Mouse (Mus musculus) brown adipose tissue, adult 24 weeks (tissue): ENCODE data around the gene Akap6. TPM values are rescaled to one million over a fixed set of nuclear protein-coding genes. Genes with fewer than 3 reads are reported as not detected.
A peak's percentile ranks its signal among the peaks of the same experiment; 100 is the strongest.

Source experiments
- H3K27ac ChIP-seq: fragments of 200-500 bp; replicated peaks from 2 replicates; pipeline ENCODE4 v1.5.1; 2012; ENCODE audit warnings: low read depth, mild to moderate bottlenecking, low read length
- H3K4me1 ChIP-seq: fragments of 200-500 bp; 2 replicates; pipeline ENCODE4 v1.6.1; 2012; ENCODE audit warnings: low read length, mixed read lengths; ENCODE audit not compliant: control insufficient read depth, insufficient read depth, insufficient read length
- H3K4me3 ChIP-seq: fragments of 200-500 bp; 2 replicates; pipeline ENCODE4 v1.5.1; 2012; ENCODE audit warnings: low read depth, mild to moderate bottlenecking, low read length, moderate library complexity; ENCODE audit not compliant: insufficient read depth
- polyA plus RNA-seq: library from polyadenylated mRNA; stranded (reverse); fragments of >200 nt; gene quantifications from 2 replicates; pipeline ENCODE4 v1.2.4, GENCODE M21; 2012; ENCODE audit not compliant: missing spikeins, insufficient read depth, insufficient read length

Gene Akap6
- polyA plus RNA-seq, 1 experiment, result 0.48 TPM

- H3K4me3 ChIP-seq, result peak overlapping the region; percentile 8
- peaks cover 12% of the 10 kb centered on the region for H3K4me1 ChIP-seq
- H3K27ac ChIP-seq, result peak overlapping the region; percentile 18; the same call in 1 of the 2 replicates
These were observed 136.8 kb downstream of the Akap6 start for GRCm38 (mm10) chr12:52835914-52836546.

DNA sequence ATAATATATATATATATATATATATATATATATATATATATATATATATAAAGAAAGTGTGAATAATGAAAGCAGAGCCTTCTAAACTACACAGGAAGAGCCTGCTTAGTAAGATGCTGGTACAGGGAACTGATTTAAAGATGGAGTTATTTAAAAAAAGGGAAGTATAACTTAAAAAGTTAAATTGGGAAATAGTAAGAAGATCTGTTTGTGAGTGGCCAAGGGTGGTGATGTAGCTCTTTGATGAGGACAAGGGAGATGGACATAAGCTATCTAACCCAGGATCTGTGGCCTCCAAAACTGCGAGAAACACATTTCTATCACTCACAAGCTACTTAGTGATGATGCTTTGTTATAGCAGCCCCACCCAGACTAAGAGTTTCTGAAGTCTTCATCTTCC, 146.8 kb downstream of the Akap6 start:
- peaks cover 4% of the 10 kb centered on the region for H3K4me1 ChIP-seq
- H3K27ac ChIP-seq, result no peak overlapping the region
- H3K4me3 ChIP-seq, result no peak overlapping the region

- Histone ChIP-seq H3K27ac (no peak overlapping the region), H3K4me1 (peaks cover 8% of the 10 kb centered on the region), H3K4me3 (no peak overlapping the region)
These were observed 147.8 kb downstream of the Akap6 start for GRCm38 (mm10) chr12:52847020-52847419.

DNA sequence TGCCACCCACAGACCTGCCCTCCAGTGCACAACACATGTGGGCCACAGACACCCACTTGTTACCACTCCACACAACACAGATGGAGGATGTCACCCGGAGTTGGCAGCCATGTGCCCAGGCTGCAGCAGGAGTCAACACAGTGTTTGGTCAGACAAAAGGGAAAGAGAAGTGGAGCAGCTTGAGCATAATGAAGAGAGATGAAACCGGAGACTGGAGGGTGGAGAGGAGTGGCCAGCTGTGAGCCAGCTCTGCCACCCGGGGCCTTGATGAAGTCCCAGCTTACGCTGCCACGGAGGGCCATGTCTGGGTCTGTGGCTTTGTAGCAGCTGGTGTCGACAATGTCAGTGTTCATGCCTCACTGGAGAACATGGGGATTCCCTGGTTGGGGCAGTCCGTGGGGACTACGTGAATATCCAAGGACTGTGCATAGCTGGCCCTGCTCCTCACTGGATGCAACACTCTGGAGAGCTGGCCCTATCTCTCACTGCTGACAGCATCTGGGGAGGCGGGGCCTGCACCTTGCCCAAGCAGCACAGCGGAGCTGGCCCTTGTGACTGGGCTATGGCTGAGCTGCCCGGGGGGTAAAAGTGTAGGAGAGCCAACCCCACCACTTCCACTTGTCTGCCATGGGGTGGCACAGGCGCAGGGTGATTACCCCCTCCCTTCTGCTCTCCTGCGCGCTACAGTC, 148.8 kb downstream of the Akap6 start:
- no peak overlapping the region for H3K4me3 ChIP-seq

DNA sequence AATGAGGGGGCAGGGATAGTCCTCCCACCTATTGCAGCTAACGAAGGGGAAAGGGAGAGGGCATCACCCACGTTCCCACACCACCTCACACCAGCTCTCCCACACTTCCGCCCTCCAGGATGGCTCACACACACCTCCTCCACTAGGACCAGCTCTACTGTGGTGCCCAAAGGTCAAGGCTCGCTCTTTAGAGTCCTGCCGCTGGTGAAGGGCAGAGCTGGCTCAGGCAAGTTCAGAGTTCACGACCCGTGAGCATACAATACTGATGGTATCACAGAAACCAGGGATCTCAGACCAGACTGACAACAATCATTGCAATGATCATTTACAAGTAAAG, 149.3 kb downstream of the Akap6 start:
- Histone ChIP-seq H3K27ac (no peak overlapping the region), H3K4me3 (no peak overlapping the region), H3K4me1 (peaks cover 8% of the 10 kb centered on the region)

More for the DNA sequence above, 148.8 kb downstream of the Akap6 start:
- H3K27ac ChIP-seq, result no peak overlapping the region
- H3K4me1 ChIP-seq, result peaks cover 8% of the 10 kb centered on the region

GRCm38 (mm10) chr12:52849297-52849696, 150.1 kb downstream of the Akap6 start:
- Histone ChIP-seq H3K4me3 (no peak overlapping the region), H3K27ac (no peak overlapping the region), H3K4me1 (peaks cover 8% of the 10 kb centered on the region)

DNA sequence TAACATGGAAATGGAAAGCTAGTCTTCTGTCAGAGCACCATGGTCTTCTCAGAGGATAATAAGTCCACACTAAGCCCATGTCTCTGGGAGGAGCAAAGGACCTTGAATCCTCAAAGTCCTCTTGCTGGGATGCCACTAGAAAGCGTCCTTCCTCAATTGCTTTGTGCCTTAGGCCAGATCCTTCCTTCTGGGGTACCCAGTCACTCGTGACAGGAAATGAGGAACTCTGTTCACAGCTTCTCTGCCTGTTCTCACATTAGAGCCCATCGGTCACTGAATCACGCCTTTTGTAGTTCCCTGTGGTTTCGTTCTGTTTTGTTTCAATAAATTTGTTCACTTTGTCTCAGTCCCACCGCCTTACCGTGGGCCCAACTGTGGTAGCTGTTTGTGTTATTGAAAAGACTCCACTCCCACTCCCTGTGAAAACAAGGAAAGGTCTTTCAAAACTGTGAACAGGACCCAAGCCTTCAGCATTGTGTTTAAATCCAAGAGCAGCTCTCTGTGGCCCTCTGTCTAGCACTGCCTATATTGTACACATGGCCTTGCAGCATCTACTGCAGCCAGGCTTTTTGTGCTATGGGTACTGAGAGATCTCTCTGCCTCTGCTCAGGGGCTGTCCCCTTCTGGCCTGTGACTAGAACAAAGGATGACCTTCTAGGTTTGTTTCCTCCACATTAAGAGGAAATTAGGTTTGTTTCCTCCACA, 151.3 kb downstream of the Akap6 start:
- peak overlapping the region; percentile 49 for H3K27ac ChIP-seq
- H3K4me1 ChIP-seq, result peaks cover 8% of the 10 kb centered on the region

DNA sequence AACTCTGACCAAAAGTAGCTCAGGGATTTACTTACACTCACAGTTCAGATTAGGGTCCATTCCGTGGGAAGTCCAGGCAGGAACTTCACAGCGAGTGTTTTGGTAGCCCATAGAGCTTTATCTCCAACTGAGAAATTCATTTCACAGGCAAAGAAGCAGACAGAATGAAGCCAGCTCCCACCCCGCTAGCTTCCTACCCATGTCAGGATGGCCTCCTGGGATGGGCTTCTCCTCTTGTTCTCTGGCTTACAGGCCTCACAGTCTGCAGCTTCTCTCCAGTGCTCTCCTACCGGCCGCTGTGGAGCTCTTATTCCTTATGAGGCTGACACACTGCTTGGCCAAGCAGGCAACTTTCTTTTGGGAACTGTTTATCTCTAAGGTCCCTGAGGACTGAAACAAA, 152.0 kb downstream of the Akap6 start:
- peak overlapping the region; percentile 59 for H3K27ac ChIP-seq
- H3K4me3 ChIP-seq, result no peak overlapping the region
- H3K4me1 ChIP-seq, result peaks cover 8% of the 10 kb centered on the region

More for the DNA sequence above, 151.3 kb downstream of the Akap6 start:
- H3K4me3 ChIP-seq, result no peak overlapping the region

DNA sequence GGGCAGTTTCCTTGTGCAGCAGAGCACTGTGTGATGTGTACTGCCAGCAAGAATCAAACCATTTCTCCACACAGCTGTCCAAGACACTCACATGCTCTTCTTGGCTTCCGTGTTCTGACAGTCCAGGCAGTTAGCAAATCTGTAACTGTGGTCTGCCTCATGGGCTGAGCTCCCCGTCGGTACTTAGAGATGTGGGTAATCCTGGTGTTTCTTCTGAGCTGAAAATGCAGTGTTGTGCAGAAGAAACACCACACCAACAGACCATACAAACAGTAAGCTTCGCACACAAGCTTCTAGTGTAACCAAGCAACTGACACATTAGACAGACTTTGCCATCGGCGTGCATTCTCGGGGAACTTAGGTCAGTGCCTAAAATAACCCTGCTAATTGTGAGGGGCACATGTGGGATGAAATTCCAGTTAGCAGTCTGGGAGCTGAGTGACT, 155.1 kb downstream of the Akap6 start:
- Histone ChIP-seq H3K4me3 (no peak overlapping the region), H3K4me1 (peaks cover 8% of the 10 kb centered on the region), H3K27ac (no peak overlapping the region)

- Histone ChIP-seq H3K4me3 (no peak overlapping the region), H3K4me1 (peaks cover 3% of the 10 kb centered on the region), H3K27ac (no peak overlapping the region)
These were observed 156.9 kb downstream of the Akap6 start for GRCm38 (mm10) chr12:52856104-52856503.

DNA sequence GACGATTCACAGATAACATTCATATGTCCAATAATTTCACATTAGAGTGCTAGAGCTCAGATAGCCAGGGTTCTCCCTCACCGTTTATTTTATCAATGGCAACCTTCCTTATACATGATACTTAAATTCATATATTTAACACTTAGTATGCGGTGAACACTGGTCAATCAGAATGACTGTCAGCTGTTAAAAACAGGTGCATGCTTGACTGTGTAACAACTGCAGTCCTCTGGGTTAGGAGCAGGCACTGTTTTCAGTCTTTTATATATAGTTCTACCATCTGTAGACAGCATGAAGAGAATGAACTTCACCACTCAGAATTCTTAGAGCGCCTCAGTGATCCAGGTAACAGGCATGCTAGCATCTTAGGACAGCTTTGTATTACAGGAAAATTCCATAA, 158.1 kb downstream of the Akap6 start:
- no peak overlapping the region for H3K27ac ChIP-seq
- H3K4me3 ChIP-seq, result no peak overlapping the region
- no peaks in the 10 kb centered on the region for H3K4me1 ChIP-seq

DNA sequence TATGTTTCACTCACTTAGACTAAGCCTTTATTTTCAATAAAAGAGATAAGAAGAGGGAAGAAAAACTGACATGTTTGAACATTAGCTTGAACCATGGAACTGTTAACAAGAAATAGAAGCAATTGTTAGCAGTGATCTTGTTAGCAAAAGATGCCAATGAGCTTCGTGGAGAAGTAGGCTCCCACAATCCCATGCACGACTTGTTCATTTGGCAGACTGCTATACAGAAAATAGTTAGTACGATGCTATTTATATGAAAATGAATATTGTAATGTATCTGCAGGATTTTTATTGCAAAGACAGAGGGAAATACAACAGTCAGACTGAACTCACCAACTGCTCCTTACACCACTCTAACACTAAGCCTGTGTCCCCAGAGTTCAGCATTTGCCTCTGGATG, 162.7 kb downstream of the Akap6 start:
- Histone ChIP-seq H3K27ac (no peak overlapping the region), H3K4me1 (no peaks in the 10 kb centered on the region), H3K4me3 (no peak overlapping the region)

- H3K27ac ChIP-seq, result no peak overlapping the region; the same call in 1 of the 2 replicates
- H3K4me1 ChIP-seq, result no peaks in the 10 kb centered on the region
- H3K4me3 ChIP-seq, result no peak overlapping the region
These were observed 168.9 kb downstream of the Akap6 start for GRCm38 (mm10) chr12:52868000-52868624.

DNA sequence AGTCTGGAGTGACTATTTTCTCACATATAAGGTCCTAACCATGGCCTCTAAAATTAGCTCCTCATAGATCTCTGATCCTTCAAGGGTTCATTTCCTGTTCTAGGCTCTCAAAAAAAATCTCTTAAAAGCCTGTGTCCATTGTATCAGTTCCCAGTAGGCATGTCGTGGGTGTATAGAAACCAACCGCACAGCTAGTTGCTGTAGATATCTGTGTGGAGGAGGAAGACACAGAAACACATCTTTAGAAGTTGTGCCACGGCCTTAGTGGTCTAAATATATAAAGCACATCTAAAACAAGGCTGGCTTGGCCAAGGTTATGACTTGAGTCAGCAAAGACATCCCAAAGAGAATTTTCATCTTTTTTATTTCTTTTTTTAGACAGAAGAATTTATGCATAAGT, 172.4 kb downstream of the Akap6 start:
- peaks cover 7% of the 10 kb centered on the region for H3K4me1 ChIP-seq
- H3K27ac ChIP-seq, result no peak overlapping the region
- H3K4me3 ChIP-seq, result no peak overlapping the region

GRCm38 (mm10) chr12:52874332-52874923, 175.2 kb downstream of the Akap6 start:
- peak overlapping the region; percentile 98 for H3K27ac ChIP-seq
- no peak overlapping the region for H3K4me3 ChIP-seq
- H3K4me1 ChIP-seq, result peaks cover 7% of the 10 kb centered on the region
